Mouse (Mus musculus): ENCODE results near the gene Mybpc3.
"Not testable (repeated sequence)": the region's sequence is repeated elsewhere in the genome, so short reads cannot be mapped to it uniquely, and the experiment has no call there.

Gene Mybpc3

DNA sequence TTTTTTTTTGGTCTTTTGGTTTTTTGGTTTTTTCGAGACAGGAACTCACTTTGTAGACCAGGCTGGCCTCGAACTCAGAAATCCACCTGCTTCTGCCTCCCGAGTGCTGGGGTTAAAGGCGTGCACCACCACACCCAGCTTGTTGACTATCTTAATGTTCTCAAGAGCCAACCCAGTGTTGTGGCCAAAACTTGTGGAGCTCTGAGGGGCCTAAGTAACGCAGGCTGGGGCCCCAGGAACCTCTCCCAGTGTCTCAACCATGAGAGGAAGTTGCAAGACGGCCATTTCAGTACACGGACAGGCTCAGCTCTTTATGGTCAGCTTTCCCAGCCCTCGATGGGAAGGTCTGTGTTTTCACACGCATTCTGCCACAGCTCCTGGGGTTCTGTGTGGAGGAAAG, 29.0 kb upstream of the Mybpc3 start:
- no peak for DNase-seq

DNA sequence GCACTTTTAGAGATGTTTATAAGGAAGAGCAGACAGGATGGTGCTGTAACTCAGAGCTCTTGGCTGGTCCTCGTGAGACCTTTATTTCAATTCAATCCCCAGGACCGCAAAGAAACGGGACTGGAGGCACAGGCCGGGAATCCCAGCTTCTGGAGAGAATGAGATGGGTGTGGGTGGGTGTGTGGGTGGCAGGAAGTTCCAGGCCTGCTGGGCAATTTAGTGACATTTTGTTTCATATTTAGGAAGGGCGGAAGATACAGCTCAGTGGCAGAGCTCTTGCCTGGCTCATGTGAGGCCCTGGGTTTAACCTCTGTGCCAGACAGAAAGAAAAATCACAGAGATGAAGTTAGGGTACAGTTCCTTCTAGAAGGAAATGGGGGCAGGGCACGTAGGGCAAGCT, 27.7 kb upstream of the Mybpc3 start:
- no peak for DNase-seq

DNA sequence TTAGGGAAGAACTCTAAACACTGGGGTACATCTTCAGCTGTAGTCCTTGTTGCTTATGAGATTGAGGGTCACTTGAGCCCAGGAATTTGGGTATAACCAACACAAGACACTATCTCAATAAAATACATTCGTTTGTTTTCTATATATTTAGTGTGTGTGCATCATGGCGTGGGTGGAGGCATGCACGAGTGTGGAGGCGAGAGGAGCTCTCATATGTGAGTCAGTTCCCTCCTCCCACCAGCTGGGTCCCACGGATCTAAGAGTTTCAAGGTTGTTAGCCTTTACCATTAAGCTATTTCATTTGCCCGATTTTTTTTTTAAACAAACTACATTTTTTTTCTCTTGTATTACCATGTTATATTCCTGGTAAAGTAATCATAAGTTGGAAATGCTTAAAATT, 27.1 kb upstream of the Mybpc3 start:
- DNase-seq = no peak

DNA sequence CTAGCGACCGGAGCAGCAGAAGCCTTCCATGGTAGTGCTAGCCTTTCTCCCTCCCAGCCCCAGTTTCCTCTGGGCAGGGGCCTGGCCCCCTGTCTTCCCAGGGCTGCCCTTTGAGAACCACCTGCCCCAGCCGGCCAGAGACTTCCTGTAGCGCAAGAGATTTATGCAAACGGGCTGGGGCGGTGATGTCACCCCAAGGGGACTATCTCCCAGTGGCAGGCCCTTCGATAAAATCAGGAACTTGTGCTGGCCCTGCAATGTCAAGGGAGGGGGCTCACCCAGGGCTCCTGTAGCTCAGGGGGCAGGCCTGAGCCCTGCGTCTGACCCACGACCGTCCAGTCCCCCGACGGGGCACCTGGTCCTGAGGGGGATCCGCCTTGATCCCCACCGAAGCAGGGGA, 21.4 kb upstream of the Mybpc3 start:
- peak; percentile 82 for DNase-seq

DNA sequence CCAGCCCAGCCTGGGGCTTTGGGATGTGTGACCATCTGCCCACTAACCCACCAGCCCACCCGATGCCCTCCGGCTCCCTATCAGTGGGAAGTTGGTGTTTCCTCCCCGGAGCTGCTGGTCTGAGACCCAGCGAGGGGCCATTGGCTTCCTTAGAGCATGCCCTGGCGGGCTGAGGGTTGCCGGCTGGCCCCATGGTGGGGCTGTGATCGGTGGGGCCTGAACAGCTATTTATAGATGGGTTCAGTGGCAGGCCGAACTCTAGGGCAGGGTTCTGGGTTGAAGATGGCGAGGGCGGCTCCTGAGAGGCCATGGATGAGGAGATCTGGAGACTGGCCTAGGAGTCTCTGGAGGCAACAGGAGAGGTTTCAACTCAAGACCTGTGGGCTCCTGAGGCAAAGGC, 20.9 kb upstream of the Mybpc3 start:
- no peak for DNase-seq

DNA sequence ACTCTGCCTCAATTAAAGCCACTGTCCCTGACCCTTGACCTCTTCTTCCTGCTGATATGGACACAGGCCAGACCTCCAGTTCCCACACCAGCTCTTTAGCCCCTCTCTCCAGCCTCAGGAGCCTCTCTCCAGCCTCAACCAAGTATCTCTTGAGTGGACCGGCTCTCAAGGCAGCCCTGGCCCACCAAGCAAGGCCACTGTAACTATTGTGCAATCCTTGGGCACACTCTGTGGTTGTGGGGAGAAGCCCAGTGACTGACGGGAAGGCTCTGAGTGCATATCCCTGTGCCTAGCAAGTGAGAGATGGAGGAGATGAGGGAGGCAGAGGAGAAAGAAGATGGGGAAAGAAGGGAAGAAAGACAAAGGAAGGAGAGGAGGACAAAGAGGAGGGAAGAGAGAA, 19.8 kb upstream of the Mybpc3 start:
- DNase-seq = no peak

DNA sequence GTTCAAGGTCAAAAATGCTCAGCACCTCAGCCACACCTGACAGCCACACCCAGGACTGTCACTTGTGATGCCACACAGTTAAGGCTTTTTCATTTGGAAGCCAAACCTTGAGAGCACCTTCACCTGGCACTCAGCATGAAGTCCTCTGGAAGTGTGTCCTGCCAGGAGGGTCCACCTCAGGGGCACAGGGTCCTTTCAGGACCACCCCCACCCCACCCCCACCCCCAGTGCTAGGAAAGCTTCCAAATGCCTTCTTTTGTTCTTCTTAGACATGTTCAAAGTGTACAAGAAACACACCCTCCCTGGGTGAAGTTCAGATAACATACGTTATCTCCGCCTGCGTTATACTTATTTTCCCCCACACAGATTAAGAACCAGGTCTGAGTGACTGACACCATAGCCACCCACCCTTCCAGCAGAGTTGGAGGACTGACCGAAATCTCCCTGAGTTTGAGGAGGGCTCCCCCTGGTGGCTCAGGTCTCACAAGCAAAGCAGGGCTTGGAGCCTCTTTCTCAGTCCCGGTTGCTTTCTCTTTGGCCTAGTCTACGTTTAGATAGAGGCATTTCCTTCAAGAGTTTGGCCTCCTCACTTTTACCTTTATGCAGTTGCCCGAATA, 16.7 kb upstream of the Mybpc3 start:
- DNase-seq = peak; percentile 85

DNA sequence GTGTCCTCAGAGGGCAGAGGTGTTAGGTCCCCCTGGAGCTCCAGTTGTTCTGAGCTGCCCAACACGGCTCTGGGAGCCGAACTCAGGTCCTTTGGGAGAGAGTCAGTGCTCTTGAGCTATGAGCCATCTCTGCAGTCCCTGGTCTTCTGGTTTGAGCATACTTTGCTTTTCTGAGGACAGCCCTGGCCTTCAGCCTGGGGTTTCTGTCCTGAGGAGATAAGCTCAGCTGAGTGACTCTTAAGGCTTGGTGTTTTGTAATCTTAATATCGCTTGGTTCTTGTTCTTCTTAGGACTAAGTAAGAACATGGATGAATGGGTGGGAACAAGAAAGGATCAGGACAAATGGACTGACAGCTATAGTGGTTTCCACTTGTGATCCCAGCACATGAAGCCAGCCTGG, 9.8 kb upstream of the Mybpc3 start:
- DNase-seq = no peak

DNA sequence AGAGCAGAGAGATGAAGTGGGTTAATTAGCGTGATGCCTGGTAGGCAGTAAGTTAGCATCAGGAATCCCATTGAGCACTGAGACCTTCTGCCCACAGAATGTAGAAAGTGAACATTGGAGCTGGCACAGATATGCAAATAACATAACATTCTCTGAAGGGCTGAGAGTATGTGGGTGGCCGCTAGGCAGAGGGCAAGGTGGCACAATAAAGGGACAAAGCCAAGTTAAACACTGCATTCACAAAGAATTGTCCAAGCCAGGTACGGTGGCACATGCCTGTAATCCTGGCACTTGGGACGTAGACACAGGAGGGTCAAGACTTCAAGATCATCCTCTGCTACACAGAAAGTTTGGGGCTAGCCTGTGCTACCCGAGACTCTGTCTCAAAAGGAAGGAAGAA, 8.7 kb upstream of the Mybpc3 start:
- no peak for DNase-seq

DNA sequence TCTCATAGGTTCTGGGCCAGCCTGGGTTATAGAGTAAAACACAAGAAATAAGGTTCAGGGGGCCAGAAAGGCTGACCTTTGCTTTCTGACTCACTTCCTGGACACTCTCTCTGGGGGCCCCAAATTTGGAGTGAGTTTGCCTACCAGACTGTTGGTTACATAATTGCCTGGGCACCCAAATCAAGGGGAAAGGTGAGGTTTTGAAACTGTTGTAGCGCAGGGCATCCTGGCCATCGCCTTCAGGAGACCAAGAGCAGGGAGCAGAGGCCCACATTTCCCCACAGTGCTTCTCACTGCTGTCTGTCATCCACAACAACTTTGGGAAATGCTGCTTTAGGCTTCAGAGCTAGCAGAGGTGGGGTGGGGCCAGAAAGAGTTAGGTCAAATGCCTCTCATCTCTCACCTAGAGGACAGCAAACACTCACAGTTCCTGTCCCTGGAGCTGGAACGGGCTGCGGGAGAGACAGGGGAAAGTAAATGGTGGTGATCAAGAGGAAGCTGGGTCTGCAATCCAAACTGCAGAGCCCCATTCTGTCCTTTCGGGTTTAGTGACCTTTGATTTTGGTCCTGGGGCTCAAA, 8.0 kb upstream of the Mybpc3 start:
- DNase-seq = no peak

DNA sequence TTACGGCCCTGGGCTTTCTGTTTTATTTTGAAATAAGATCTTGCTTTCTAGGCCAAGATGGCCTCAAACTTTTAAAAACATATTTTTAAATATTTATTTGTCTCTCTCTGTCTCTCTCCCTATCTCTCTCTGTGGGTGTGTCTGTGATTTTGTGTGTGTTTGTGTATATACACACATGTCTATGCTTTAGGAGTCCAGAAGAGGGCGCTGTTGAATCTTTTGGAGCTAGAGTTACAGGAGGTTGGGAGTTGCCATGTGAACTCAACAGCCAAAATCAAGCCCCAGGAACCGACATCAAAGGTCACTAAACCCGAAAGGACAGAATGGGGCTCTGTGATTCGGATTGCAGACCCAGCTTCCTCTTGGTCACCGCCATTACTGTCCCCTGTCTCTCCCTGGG, 7.5 kb upstream of the Mybpc3 start:
- DNase-seq = no peak

DNA sequence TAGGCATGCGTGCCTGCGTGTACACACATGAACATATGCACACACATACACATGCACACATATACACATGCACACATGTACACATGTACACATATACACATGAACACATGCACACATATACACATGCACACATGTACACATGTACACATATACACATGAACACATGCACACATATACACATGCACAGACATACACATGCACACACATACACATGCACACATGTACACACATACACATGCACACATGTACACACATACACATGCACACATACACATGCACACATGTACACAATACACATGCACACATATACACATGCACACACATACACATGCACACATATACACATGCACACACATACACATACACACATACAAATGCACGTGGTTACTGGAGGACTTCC, 6.1 kb upstream of the Mybpc3 start:
- not testable (repeated sequence) for DNase-seq

DNA sequence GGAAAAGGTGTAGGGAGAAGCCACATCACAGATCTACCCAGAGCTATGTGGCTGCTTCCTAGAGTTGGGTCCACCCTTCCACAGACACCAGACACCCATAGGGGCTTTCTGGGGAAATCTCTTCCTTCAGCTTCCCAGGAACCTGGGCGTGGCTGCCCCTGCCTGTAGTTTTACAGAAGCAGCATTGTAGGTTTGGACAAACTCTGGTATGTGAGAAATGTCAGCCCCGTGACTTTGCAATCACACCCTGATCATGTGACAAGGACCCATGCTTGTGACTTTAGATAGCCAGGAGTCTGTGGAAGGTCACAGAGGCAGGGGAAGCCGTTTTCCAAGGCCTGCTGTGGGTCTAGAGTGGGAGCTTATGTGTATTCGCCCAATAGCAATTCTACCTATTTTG, 5.5 kb upstream of the Mybpc3 start:
- DNase-seq = no peak

DNA sequence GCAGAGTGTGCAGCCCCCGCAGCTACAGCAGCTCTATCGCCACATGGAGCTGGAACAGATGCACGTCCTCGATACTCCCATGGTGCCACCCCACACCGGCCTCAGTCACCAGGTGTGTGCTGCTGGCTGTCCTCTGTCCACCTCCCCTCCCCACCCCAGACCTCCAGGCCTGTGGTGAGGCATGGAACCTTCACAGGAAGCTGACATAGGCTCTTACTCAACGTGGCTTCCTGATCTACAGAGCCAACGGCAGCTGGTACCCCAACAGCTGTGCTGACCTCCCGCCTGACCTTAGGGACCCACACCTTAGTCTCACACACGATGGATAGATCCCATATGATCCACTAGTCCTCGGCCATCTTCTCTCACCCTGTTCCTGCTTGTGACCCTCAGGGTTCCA, 4.6 kb upstream of the Mybpc3 start:
- no peak for DNase-seq

DNA sequence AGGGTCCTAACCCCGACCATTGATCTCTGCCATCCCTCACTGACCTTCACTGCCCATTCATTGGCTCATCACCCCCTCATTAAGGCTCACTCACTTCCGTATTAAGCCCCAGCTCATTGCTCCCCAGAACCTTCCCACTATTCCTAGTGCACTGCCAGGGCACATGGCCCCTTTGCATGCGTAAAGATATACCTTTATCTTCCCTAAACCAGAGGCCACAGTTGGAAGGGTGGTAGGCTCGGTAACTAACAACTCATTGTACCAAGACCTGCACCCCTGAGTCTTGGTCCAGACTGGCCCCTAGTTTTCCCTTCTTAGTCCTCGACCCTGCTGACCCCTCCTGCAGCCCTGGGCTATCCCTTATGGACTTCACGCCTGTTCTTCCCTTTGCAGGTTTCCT, 4.1 kb upstream of the Mybpc3 start:
- no peak for DNase-seq

DNA sequence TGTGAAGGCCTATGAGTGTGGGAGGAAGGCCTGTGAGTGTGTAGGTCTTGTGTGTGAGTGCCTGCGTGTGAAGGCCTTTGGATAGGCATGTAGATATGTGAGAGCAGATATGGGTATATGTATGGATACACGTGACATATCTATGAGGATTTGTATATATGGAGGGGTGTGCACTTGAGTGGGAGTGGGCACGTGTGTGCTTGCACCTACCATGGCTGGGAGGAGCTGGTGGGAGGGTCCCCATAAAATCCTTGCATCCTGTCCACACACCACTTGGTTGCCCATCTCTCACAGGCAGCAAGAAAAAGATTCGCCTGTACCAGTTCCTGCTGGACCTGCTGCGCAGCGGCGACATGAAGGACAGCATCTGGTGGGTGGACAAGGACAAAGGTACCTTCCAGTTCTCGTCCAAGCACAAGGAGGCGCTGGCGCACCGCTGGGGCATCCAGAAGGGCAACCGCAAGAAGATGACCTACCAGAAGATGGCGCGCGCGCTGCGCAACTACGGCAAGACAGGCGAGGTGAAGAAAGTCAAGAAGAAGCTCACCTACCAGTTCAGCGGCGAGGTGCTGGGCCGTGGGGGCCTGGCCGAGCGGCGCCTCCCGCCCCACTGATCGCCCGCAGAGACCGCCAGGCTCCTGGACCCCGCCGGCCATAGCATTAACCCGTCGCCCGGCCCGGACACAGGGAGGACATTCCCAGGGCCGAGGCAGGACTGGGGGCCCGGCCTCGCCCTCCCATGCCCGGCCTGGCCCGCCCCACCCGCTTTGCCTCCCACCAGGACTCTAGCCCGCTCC, 3.0 kb upstream of the Mybpc3 start:
- peak; percentile 88 for DNase-seq

DNA sequence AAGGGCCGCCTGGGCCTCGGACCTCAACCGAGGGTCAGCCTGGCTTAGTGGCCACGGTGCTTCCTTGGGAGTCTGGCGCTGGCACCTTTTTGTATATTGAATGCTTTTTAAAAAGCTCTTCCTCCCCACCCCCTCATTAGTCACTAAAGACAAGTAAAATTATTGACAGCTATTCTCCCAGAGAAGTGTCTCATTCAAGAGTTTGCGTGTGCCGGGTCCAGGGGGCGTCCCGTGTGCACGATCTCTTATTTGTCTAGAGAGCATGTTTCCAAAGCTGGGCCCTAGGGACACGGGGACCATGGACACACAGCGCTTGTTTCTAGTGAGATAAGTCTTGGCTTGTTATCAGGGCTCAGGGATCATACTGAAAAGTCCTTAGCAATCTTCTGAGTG, 2.4 kb upstream of the Mybpc3 start:
- DNase-seq = no peak

DNA sequence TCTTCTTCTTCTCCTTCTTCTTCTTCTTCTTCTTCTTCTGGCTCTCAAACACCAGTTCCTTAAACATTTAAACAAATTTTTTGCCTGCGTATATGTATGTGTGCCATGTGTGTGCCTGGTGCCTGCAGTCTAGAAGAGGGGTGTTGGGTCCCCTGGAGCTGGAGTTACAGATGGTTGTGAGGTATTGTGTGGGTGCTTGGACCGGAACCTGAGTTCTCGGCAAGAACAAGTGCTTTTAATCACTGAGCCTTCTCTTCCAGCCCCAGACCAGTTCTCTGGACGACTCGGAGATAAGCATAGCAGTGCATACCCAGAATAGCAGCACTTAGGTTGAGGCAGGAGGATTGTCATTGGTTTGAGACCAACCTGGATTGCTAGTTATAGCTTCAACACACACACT, 1.1 kb upstream of the Mybpc3 start:
- no peak for DNase-seq

DNA sequence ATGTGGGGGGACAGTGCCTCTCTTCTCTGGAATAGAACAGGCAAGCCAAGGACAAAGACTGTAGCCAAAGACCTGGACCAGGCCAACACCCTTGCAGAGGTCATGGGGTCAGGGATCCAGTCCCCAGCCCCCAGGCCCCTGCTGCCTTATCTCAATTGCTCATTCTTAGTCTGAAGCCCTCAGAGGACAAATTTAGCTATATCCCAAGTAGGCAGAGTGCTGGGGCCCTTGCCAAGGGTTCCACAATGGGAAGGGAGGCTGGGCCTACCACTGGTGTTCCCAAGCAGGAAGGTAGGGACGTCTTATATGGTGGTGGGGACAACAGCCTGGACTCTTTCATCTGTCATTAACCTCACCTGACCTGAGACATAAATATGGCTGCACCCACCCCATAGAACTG, 703 bp downstream of the Mybpc3 start:
- no peak for DNase-seq

DNA sequence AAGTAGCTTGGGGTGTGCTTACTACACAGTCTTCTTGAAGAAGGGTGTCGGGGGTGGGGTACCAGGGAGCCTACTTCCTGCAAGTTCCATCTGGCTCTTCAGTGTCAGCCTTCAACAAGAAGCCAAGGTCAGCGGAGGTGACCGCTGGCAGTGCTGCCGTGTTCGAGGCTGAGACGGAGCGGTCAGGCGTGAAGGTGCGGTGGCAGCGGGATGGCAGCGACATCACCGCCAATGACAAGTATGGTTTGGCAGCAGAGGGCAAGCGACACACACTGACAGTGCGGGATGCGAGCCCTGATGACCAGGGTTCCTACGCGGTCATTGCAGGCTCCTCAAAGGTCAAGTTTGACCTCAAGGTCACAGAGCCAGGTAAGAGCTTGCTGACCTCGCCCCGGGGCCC, 1.1 kb downstream of the Mybpc3 start:
- DNase-seq = no peak

DNA sequence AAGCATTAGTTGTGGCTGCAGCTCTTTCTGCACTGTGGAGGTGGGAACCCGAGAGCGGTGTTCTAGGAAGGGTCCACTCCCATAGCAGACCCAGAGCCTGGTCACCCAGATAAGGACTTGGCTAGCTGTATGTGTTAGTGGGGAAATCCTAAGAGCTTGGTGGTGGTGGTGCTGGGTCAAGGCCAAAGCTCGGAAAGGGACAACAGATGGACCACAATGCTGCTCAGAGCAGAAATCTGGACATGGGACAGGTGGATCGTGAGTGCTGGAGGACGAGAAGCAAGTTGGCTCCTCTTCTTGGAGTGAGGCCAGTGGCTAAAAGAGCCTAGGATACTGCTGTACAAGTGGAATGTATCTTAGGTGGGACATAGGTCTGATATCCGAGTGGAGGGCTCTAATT, 1.6 kb downstream of the Mybpc3 start:
- no peak for DNase-seq

DNA sequence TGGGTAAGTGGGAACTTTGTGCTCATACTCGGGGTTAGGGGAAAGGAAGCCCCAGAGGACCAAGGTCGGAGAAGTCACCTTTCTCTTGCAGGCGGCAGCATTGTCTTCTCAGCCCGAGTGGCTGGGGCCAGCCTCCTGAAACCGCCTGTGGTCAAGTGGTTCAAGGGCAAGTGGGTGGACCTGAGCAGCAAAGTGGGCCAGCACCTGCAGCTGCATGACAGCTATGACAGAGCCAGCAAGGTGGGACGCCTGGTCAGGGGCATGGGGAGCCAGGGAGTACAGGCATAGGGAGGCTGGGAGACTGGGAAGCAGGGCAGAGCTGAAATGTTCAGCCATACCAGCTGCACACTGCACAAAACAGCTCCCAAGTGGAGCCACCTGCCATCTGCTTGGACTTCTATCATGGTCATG, 2.3 kb downstream of the Mybpc3 start:
- no peak for DNase-seq

DNA sequence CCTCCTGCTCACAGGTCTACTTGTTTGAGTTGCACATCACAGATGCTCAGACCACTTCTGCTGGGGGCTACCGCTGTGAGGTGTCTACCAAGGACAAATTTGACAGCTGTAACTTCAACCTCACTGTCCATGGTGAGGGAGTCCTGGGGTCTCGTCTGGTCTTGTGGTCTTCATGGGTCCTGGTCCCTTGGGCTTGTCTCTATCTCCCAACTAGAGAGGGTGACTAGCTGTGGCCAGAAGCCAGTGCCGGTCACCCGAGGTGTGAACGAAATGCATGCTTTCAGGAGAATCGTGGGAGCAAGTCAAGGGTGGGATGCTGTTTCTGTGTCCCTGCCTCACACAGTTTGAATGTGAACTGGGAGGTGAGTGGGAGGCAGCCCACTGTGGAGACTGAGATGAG, 3.1 kb downstream of the Mybpc3 start:
- no peak for DNase-seq

DNA sequence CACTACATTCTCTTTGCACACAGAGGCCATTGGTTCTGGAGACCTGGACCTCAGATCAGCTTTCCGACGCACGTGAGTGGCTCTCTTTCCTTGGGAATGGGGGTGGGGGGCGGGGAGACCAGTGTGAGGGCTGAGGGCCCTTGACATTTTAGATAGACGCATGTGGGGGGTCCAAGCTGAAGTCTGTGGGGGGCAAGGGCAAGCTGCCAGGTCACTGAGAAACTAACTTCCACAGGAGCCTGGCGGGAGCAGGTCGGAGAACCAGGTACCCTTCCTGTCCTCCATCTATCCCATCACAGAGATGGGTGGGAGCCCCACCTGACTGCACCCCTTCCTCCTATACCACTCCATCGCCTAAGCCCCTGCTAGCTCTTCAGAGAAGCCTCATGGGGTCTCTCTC, 3.6 kb downstream of the Mybpc3 start:
- no peak for DNase-seq

DNA sequence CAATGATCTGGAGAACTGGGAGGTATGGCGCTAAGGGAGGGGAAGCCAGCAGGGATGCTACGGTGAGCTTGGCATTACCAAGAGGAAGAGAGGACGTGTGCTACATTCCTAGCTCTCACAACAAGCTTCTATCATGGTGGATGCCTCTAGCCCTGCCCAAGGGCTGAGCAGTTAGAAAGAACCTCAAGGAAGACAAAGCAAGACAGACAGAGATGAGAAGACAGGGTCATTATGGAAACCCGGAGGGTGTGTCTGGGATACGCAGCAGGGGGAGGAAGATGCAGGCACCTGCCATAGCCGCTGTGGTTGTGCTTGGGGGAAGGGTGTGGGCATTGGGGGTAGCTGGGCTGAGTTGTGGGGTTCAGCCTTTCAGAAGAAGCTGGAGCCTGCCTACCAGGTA, 5.6 kb downstream of the Mybpc3 start:
- DNase-seq = no peak

Data from layer of hippocampus, adult 9-11 months (tissue).